Mouse (Mus musculus) C2C12 (cell line): ENCODE results near the gene Lcn9.

Experiments used
- CEBPB ChIP-seq: IDR thresholded peaks from one replicate; pipeline ENCODE4 v1.6.1; 2011; ENCODE audit warnings: low read depth, mild to moderate bottlenecking, control low read depth, moderate library complexity
- CTCF ChIP-seq: IDR thresholded peaks from one replicate; pipeline ENCODE4 v1.5.1; 2011; ENCODE audit not compliant: control insufficient read depth, insufficient read depth, insufficient read length
- MAX ChIP-seq: IDR thresholded peaks from one replicate; pipeline ENCODE4 v1.6.1; 2011; ENCODE audit warnings: mild to moderate bottlenecking, control low read depth
- MYOG ChIP-seq: IDR thresholded peaks from one replicate; pipeline ENCODE4 v1.6.1; 2011; ENCODE audit not compliant: control insufficient read depth, insufficient read length; ENCODE audit errors: extremely low read depth
- USF1 ChIP-seq: IDR thresholded peaks from one replicate; pipeline ENCODE4 v1.6.1; 2011; ENCODE audit warnings: low read depth, mild to moderate bottlenecking, control low read depth, moderate library complexity

DNA sequence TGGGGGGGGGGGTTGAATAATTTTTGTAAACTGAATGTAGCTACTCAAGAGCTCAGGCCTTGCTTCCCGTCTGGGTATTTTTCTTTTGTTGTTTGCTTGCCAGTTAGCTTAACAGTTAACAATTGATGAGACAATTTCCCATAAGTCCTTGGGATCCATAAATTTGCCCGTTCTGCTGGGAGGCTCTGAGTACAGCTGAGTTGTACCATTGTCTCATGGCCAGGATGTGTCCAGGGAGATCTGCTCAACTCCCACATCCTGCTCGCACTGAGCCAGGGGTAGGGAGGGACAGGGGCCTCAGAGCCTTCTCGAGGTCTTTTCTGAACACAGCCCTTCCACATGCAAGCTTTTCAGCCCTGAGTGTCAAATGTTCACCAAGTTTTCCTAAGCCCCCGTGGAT, 24.9 kb upstream of the Lcn9 start:
- TF ChIP-seq MAX: no peak
- no peak for TF ChIP-seq CTCF
- TF ChIP-seq CEBPB: no peak
- TF ChIP-seq MYOG: no peak
- no peak for TF ChIP-seq USF1
